Mouse (Mus musculus): Measurements from ENCODE around the gene Tlx3. TPM values are rescaled to one million over a fixed set of nuclear protein-coding genes. Genes with fewer than 3 reads are reported as not detected.

The Tlx3 gene
- total RNA-seq (2014; rRNA removed), result not detected in 2 replicates
- polyA plus RNA-seq (2015; fragmentation: Nextera tagmentation; extraction: Ambion mirVana), result not detected in 2 replicates

DNA sequence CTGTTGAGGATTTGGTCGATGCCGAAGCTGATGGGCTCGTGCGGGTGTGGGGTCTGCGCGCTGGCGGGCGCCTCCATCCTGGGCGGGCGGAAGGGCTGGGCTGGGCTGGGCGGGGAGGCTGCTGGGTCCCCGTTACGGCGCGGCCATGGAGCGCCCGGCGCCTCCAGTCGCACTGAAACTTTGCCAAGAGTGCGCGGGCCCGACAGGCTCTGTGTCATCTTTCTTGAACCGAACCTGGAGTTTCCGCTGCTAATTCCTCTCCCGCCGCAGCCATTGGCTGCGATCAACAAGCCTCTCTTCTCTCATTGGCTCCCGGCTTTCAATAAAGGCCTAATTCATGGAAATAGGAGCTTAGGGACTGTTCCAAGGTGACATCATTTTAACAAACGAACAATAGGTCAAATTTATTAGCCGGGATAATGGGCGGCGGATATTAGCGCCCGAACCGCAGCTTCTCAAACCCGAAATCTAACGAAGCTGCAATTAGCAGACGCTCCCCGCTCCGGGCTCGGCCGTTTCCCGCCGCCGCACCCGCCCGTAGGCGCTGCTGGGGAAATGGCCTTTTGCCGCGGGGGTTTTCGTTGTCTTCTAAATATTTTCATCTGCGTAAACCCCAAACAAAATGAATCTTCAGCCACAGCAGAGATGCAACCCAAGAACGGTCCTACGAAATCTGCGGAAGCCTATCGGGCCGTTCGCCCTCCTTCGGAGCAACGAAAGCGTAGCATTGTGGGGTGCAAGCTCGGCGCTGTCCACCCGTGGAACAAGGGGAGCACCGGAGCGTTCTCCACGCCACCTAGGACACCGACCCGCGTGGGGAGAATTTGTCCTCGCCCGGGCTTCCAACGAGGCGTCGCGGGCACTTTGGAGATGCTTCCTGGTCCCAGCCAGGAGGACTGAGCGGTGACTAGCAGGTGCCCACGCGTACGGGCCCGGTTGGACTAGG lies at the start of gene Tlx3:
TSS of gene Tlx3 (minus strand) at position 207 of the 946 bp plus-strand sequence.
- no peak within 1 kb of the TSS for H3K27ac ChIP-seq (ENCODE audit: low read depth, low read length)
- no peak for TF ChIP-seq CTCF (IDR thresholded peaks at IDR 0.05; ENCODE audit: low read depth)
- no peaks in the 10 kb centered on the region for H3K9me3 ChIP-seq (ENCODE audit: low read length)
- 0 out of 2 replicates have a peak within 1 kb of the TSS, but pooled peaks have one; percentile 9 for H3K4me3 ChIP-seq (ENCODE audit: low read depth, low read length)
- DNase-seq (peak; percentile 83), ATAC-seq (peak; percentile 18; the same call in 1 of the 2 replicates)
- H3K4me1 ChIP-seq (ENCODE audit: insufficient read depth), result no peaks in the 10 kb centered on the region; the same call in 1 of the 2 replicates
- no peaks in the 10 kb centered on the region for H3K36me3 ChIP-seq (ENCODE audit: insufficient read depth)
- H3K4me2 ChIP-seq (ENCODE audit: low read depth), result peak within 1 kb of the TSS; percentile 28
- peaks cover 66% of the 10 kb centered on the region for H3K27me3 ChIP-seq (ENCODE audit: insufficient read depth, low read length)
- WGBS, result 3% methylated on average over 80 of the region's 81 CpGs
- H3K9ac ChIP-seq, result no peak within 1 kb of the TSS

DNA sequence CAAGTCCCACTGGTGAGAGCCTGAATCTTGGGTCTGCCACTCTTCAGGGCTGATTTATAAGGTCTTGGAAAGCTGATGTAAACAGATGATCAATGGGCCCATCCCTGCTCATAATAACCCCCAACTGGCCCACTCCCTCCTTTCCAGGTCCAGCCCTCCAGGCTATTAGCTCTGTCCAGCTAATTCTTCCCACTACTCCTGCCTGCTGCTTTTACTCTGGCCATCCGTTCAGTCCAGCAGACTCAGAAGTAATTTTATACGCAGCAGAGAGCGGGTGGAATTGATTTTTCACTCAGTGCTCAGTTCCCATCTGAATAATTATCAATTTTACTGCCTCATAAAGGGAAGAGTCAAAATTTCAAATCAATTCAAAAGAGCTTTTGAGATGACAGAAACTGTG lies 36.9 kb upstream of the Tlx3 start:
- Histone ChIP-seq H3K27ac (ENCODE audit: low read depth, low read length) (no peak overlapping the region), H3K36me3 (ENCODE audit: insufficient read depth) (no peaks in the 10 kb centered on the region), H3K4me3 (ENCODE audit: low read depth, low read length) (no peak overlapping the region), H3K27me3 (ENCODE audit: insufficient read depth, low read length) (no peaks in the 10 kb centered on the region), H3K4me1 (ENCODE audit: insufficient read depth) (no peaks in the 10 kb centered on the region), H3K4me2 (ENCODE audit: low read depth) (no peak overlapping the region), H3K9me3 (ENCODE audit: low read length) (no peaks in the 10 kb centered on the region), H3K9ac (no peak overlapping the region)
- 74% methylated on average over 3 of the region's 3 CpGs for WGBS
- TF ChIP-seq CTCF (IDR thresholded peaks at IDR 0.05; ENCODE audit: low read depth), result no peak
- ATAC-seq (no peak), DNase-seq (no peak)

DNA sequence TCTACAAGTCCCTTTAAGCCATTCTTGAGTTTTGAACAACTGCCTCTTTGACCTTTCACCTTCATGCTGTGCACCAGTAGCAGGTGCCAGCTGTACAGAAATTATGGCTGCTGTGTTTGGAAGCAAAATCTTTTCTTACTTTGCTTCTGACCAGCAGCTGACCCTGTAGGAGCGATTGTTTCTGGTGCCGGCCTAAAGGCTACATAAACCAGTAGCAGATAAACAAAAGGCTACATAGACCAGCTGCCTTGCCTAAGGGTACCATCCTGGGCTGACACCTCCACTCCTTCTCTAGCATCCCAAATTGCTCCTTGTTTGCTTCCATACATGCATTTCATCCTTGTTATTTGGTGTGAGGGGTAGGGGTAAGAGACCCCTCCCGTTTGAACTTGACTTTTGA lies 30.7 kb upstream of the Tlx3 start:
- ATAC-seq (no peak), DNase-seq (no peak)
- no peaks in the 10 kb centered on the region for H3K27me3 ChIP-seq (ENCODE audit: insufficient read depth, low read length)
- no peaks in the 10 kb centered on the region for H3K9me3 ChIP-seq (ENCODE audit: low read length)
- H3K36me3 ChIP-seq (ENCODE audit: insufficient read depth), result no peaks in the 10 kb centered on the region
- whole genome bisulfite sequencing, result 48% methylated on average over 3 of the region's 3 CpGs
- H3K9ac ChIP-seq, result no peak overlapping the region
- H3K4me3 ChIP-seq (ENCODE audit: low read depth, low read length), result no peak overlapping the region
- H3K4me2 ChIP-seq (ENCODE audit: low read depth), result no peak overlapping the region
- H3K27ac ChIP-seq (ENCODE audit: low read depth, low read length), result no peak overlapping the region
- TF ChIP-seq CTCF (IDR thresholded peaks at IDR 0.05; ENCODE audit: low read depth), result no peak
- H3K4me1 ChIP-seq (ENCODE audit: insufficient read depth), result no peaks in the 10 kb centered on the region

DNA sequence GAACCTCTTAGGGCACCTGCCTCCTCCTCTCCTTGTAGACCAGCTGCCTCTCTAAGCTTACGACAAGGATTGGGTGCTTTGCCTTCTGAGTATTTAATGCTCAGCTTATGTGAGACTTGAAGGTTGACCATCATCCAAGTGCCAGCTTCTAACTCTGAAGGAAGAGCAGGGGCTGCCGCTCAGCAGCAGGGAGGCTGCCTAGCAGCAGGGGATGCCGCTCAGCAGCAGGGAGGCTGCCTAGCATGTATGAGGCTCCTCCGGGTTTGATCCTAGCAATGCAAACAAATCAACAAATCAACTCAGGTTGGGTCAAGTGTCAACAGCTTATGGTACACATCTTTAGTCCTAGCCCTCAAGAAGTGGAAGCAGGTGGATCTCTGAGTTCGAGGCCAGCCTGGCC lies 28.7 kb upstream of the Tlx3 start:
- Histone ChIP-seq H3K4me1 (ENCODE audit: insufficient read depth) (no peaks in the 10 kb centered on the region), H3K4me2 (ENCODE audit: low read depth) (no peak overlapping the region), H3K27me3 (ENCODE audit: insufficient read depth, low read length) (no peaks in the 10 kb centered on the region), H3K9me3 (ENCODE audit: low read length) (no peaks in the 10 kb centered on the region), H3K27ac (ENCODE audit: low read depth, low read length) (no peak overlapping the region), H3K4me3 (ENCODE audit: low read depth, low read length) (no peak overlapping the region), H3K9ac (no peak overlapping the region), H3K36me3 (ENCODE audit: insufficient read depth) (no peaks in the 10 kb centered on the region)
- no peak for DNase-seq
- no peak for TF ChIP-seq CTCF (IDR thresholded peaks at IDR 0.05; ENCODE audit: low read depth)
- WGBS, result 76% methylated on average over 5 of the region's 5 CpGs
- no peak for ATAC-seq

DNA sequence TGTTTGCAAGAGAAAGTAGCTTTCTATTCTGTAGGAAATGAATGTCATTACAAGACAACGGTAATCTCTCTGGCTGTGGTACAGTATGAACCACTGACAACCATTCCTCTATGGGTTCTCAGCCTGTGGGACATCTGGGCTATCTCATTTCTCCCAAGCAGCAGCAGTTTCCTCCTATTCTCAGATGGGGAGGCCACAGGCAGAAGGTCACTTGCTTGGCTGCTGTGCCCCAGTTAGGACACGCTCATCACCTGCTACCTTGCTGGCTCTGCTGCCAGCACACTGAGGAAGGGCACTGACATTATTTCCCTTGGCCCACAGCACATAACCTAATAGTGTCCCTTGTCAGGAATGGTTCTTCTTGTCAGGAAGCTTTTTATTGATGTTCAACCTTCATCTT lies 24.8 kb upstream of the Tlx3 start:
- TF ChIP-seq CTCF (IDR thresholded peaks at IDR 0.05; ENCODE audit: low read depth), result no peak
- no peaks in the 10 kb centered on the region for H3K4me1 ChIP-seq (ENCODE audit: insufficient read depth)
- no peak overlapping the region for H3K9ac ChIP-seq
- WGBS, result 95% methylated on average over 2 of the region's 2 CpGs
- no peak for ATAC-seq
- H3K9me3 ChIP-seq (ENCODE audit: low read length), result no peaks in the 10 kb centered on the region
- H3K27me3 ChIP-seq (ENCODE audit: insufficient read depth, low read length), result no peaks in the 10 kb centered on the region
- no peak overlapping the region for H3K4me2 ChIP-seq (ENCODE audit: low read depth)
- no peak overlapping the region for H3K27ac ChIP-seq (ENCODE audit: low read depth, low read length)
- DNase-seq, result no peak
- H3K4me3 ChIP-seq (ENCODE audit: low read depth, low read length), result no peak overlapping the region
- H3K36me3 ChIP-seq (ENCODE audit: insufficient read depth), result no peaks in the 10 kb centered on the region

DNA sequence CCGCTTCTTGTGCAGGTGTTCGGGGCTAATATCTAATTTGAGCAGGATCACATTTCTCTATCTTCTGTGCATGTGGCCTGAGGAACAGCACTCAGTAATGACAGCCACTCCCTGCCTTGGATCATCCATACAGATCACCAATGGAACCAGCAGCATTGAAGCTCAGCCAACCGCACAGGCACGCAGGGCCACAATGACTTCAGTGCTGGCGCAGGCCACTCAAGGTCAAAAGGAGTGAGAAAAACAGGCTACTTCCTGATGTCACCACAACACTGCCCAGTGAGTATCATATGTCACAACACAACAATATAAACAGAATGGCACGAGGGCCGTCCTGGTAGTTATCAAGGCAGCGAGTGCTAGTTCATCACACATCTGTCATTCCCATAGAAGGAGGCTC lies 23.1 kb upstream of the Tlx3 start:
- no peaks in the 10 kb centered on the region for H3K9me3 ChIP-seq (ENCODE audit: low read length)
- DNase-seq (no peak), ATAC-seq (no peak)
- no peak for TF ChIP-seq CTCF (IDR thresholded peaks at IDR 0.05; ENCODE audit: low read depth)
- no peak overlapping the region for H3K4me2 ChIP-seq (ENCODE audit: low read depth)
- H3K9ac ChIP-seq, result no peak overlapping the region
- WGBS, result 82% methylated on average over 8 of the region's 8 CpGs
- no peak overlapping the region for H3K27ac ChIP-seq (ENCODE audit: low read depth, low read length)
- H3K27me3 ChIP-seq (ENCODE audit: insufficient read depth, low read length), result no peaks in the 10 kb centered on the region
- no peaks in the 10 kb centered on the region for H3K36me3 ChIP-seq (ENCODE audit: insufficient read depth)
- no peak overlapping the region for H3K4me3 ChIP-seq (ENCODE audit: low read depth, low read length)
- H3K4me1 ChIP-seq (ENCODE audit: insufficient read depth), result no peaks in the 10 kb centered on the region

All from forebrain, postnatal 0 days (tissue).